Mouse (Mus musculus) thymus, adult 2 months (tissue): ENCODE measurements at regions not wholly inside any gene's neighbourhood (a gene's known extent, or its start where the extent isn't known, plus 50 kb on each side); places are given as distances from the start of the nearest gene placed in this dataset.

ENCODE experiments used
- CTCF ChIP-seq: fragments of 200-500 bp; IDR thresholded peaks from 2 replicates; pipeline ENCODE4 v1.5.1; 2012; ENCODE audit warnings: mild to moderate bottlenecking, control low read depth, low read length, moderate library complexity, borderline replicate concordance; ENCODE audit not compliant: control insufficient read depth, poor library complexity, insufficient read depth; ENCODE audit errors: extremely low read depth
- POLR2A ChIP-seq: fragments of 200-500 bp; IDR thresholded peaks from 2 replicates; pipeline ENCODE4 v1.6.1; 2012; ENCODE audit warnings: mild to moderate bottlenecking, low read length, control low read depth, moderate library complexity; ENCODE audit not compliant: control insufficient read depth, poor library complexity, insufficient read depth; ENCODE audit errors: extremely low read depth

GRCm38 (mm10) chr11:111706882-111707281 lies 640.9 kb downstream of the Kcnj2 start:
- TF ChIP-seq CTCF: no peak
- no peak for TF ChIP-seq POLR2A
